Mouse (Mus musculus): ENCODE data around the gene Prss45.

Gene Prss45

DNA sequence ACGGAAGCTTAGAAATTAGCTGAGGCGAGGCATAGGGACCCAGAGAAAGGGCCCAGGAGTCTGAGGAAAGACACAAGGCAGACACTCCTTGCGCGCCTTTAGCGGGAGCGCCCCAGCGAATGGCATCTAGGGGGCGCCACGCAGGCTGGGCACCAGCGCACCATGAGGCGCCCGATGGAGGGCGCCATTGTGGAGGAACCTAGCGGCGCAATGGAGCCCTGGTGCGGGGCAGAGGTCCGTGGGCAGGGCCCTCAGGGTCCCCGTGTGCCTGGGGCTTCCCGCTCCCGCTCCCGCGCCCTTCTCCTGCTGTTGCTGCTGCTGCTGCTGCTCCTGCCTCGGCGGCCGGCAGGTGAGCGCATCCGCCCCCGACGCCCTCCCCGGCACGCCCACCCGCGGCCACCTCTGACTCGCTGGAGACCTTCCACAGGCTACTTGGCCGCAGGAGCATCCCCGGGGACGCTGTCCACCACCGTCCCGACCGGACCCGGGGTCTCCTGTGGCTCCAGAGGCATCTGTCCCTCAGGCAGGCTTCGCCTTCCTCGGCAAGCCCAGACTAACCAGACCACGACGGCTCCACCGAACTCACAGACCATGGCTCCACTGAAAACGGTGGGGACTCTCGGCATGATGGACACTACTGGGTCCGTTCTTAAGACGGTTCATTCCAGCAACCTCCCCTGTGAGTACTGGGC is 23.5 kb downstream of the Prss45 start, which contains the start of gene Prss50:
Gene Prss50 (plus strand): TSS at position 187 of the 692 bp plus-strand sequence.
- DNase-seq (ENCODE audit: low read depth): no peak

DNA sequence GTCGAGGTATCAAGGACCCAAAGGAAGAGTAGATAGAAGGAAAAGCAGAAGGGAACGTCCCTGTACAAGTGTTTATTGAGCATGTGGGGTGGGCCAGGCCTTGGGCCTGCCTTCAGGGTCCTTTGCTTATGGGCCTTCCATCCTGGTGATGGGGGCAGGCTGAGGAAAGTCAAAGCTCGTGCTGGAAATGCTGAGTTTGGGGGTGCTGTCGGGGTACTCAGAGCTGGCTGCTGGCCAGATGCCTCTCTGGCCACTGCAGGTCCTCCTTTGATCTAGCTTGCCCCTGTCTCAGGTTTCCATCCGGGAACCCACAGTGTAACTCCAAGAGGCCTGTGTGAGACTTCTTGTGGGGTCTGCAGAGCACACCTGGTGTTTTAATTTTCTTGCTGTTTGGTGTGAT is 24.1 kb downstream of the Prss45 start:
- DNase-seq (ENCODE audit: low read depth): no peak

DNA sequence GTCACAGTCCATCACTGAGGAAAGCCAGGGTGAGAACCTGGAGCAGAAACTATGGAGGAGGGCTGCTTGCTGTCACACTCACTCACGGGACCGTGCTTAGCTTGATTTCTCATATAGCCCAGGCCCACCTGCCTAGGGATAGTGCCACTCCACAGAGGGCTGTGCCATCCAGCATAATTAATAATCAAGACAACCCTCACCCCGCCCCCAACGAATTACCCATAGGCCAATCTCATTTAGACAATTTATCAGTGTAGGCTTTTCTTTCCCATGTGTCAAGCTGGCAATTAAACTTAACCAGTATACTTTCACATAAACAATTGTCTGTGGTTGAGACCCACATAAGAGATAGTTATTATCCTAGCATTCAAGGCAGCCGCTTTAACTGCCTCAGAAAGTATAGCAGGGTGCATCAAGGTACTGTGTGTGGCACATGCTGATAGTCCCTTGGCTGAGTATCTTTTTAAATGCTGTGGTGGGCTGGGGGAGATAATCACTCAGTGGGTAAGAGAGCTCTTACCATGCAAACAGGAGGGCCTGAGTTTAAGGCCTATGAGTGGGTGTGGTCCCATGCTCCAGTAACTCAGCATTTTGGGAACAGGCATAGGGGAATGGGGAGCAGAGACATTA is 24.7 kb downstream of the Prss45 start:
- DNase-seq (ENCODE audit: low read depth): no peak

DNA sequence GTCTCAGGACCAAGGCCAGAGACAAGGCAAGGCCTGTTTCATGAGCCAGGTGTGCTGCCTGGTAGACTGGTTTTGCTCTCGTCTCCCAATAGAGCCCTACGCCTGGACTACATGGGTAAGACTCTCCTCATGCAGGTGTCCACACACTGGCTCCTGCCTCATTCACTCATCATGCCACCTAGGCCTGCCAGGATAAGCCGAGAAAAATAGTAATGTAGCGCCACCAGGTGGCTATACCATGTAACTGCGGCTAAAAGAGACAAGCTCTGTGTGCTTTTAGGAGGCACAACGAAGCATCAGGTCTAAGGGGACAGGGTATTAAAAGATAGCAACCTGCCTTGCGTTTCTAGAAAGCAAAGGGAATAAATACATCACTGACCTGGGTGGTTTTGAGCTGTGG is 36.6 kb downstream of the Prss45 start:
- no peak for DNase-seq (ENCODE audit: low read depth)

DNA sequence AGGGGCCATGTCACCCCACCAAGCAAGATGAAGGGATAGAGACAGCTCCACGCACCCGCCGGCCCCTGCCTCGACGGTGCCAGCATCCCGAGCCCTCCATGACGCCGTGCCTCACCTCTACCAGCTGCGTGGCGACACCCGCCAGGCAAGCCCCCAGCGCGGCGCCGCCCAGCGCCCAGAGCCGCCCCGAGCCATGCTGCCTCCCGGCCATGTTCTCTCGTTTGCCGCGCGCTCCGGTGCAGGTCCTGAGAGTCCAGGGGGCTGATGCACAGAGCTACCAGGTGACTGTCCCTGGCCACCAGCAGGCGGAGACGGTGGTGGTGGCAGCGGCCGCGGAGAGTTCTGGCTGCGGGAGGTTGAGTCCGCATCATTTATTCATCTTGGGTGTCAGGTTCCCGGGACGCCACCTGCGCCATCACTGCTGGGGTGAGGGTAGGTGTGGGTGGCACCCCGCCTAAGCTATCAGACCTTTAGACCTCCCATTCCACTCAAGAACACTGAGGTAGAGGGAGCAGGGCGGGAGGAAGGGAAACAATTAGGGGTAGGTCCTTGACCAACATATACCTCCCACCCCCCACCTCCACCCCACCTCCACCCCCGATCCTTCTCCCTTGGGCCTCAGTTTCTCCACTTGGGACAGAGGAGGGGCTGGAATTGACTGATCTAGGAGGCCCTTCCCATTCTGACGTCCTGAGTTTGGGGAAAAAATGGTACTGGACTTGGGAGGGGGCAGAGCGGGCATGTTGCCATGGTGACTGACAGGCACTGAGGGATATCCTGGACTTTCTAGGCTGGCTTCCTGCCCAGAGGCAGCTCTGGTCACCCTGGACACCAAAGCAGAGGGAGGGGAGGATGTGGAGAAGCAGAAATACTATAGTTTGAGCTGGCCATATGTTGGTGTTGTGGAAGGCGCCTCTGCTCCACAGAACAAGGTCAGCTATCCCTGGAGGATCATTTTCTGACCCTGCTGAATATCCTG is 39.6 kb downstream of the Prss45 start:
- DNase-seq (ENCODE audit: low read depth): no peak

DNA sequence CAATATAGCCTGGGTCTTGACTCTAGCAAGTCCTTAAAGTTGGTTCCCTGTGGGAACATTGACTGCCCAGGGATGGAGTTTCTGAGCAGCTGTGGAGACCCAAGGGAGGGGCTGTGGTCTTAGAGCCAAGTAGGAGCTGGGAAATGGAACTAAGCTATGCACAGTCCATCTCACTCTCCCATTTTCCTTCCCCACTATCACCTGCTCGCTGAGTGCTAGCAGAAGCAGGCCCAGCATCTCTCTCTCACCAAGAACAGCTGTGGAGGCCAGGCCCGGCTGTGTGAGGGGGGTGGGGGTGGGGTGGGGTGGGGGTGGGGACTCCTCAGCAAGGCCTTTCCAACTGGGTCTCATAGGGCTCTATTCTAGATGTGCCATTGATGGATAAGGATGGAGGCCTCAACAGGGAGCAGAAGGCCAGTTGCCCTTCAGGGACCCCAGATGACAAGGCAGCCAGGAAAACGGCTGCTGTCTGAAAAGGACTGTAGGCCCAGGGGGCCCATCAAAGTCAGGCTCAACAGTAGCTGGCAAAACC is 40.3 kb downstream of the Prss45 start:
- DNase-seq (ENCODE audit: low read depth): no peak

DNA sequence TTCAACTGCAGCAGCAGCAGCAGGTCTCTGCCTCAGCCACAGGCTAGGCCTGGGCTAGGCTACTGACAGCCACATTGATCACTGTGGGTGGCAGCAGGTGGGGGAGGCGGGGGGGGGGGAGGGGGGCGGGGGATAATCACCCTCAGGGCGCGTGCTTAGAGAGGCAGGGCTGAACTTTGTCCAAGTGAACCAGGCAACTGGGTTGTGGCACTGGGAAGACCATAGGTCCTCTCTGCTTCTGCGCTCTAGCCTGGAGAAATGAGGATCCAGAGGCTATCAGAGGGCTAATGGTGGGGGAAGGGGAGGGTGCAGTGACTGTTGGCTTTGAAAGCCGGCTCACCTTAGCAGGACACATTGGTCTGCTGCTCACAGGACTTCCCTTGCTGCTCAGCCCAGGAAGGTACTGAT is 40.9 kb downstream of the Prss45 start:
- no peak for DNase-seq (ENCODE audit: low read depth)

DNA sequence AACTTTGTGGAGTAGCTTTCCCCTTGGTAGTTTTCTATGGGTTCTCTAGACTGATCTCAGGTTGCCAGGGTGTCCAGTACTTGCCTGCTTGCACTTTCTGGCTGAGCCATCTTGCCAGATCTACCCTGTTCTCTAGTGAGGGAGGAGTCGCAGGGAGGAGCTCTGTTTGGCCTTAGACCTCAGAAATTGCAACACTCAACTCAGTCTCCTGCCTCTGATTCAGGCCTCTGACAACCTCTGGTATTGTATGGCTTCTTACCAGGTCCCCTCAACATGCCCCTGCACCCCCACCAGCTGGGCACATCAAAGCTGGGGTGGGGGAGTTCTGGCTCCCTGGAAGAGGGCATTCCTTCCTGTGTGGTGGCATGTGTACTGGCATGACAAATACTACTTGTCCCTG is 43.0 kb downstream of the Prss45 start:
- peak; percentile 55 for DNase-seq (ENCODE audit: low read depth)

DNA sequence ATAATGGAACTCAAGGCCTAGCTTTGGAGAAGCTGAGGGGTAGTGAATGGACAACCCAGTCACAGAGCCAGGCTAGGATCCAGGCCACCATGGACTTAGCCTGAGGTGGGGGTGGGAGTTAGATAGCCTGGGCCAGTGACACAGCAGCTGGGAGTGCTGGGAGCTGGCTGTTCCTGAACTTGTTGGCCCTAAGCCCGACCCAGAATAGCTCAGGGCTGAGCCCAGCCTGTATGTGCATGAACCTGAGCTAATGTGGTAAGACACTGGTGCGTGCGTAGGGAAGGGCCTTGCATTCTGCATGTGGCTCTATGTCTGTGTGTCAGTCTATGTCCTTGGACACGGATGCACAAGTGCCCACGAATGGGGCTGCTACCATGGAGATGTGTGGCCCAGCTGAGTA is 43.5 kb downstream of the Prss45 start:
- peak; percentile 84 for DNase-seq (ENCODE audit: low read depth)

DNA sequence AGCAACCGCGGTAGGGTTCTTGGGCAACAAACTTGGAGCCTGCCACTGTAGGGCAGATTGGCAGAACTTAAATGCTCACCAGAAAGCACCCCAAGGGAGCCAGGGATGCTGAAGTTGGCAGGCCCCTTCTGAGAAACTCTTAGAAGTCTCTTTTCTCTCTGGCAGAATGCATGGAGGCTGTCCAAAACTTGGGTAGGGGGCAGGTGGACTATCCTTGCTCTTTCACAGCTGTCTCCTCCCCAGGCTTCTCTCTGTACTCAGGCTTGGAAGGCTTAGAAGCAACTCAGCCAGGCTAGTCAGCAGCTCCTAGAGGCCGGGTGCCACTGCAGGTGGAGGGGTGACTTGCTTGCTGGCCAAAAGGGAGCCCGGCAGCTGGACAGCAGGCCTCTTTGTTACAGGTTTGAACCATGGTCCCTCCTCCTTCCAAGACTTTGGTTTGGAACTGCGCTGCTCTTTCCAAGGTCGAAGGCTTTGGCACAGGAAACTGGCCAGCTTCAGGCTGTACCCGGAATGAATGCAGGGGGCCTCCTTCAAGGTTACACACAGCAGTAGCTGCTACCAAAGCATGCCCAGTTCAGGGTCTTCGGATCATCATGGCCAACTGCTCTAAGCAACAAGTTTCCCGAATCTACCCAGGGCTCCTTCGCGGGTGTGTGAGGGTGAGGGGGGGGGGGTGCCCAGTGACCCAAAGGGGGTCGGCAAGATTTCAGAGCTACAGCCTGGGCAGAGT is 45.0 kb downstream of the Prss45 start, which contains the start of gene Als2cl:
Gene Als2cl (plus strand): TSS at position 680 of the 730 bp plus-strand sequence.
- DNase-seq (ENCODE audit: low read depth): peak; percentile 72

DNA sequence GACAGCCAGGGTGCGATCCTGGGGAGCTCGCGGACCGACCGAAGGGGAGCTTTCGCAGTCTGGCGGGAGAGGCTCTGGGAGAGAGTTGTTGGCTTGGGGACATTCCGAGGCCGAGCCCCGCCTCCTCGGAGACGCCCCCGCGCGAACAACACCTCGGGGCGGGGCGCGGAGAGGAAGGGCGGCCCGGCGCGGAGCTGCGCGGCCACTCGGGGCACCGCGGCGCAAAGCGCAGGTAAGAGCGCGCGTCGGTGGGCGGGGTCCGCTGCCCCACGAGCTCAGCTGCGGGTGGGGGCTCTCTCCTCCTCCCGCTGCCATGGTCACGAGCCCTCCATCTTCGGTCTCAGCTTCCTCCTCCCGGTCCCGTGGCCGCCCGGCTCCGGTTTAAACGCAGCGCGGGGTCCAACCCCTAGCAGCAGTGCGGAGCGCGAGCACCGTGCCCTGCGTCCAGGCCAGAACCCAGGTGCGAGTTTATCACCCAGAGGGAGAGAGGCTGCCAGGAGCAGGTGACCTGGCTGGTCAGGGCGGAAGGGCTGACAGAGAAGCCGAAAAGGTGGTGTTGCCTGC is 45.7 kb downstream of the Prss45 start, which contains the start of gene Tmie:
Gene Tmie (minus strand): TSS at position 116 of the 564 bp plus-strand sequence.
- no peak for DNase-seq (ENCODE audit: low read depth)

DNA sequence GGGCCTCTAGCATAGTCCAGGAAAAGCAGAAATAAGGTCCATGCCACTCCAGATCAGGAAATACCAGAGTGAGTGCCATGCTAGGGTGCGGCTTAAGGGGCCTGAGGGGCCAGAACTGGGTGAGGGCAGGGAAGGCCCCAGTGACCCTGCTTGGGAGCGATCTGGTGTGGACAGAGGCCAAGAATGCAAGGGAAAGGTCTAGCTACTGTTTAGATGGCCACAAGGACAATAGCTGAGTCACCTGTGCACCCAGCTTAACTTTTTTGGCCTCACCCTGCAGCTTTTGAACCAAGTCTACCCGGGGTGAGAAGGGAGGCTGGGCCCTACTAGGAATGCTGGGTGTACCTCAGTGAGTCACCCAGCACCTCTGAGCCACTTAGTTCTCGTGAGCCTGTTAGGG is 46.4 kb downstream of the Prss45 start:
- DNase-seq (ENCODE audit: low read depth): no peak

DNA sequence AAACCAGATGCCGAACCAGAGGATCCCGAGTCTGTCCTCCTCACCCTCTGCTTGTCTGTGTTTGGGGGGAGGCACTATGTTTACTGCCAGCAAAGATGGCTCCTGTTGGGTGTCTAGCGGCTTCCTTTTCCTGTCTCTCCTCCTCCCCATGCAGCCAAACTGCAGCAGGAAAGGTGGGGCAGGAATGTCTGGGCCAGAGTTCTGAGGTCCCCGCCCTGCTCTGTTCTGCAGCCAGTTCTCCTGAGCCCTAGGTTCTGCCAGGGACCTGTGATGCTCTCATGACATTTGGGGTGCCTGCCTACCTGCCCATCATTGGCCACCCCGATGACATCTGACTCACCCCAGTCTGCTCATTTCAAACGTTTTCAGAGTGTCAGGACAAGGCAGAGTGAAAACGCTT is 47.6 kb downstream of the Prss45 start:
- no peak for DNase-seq (ENCODE audit: low read depth)

DNA sequence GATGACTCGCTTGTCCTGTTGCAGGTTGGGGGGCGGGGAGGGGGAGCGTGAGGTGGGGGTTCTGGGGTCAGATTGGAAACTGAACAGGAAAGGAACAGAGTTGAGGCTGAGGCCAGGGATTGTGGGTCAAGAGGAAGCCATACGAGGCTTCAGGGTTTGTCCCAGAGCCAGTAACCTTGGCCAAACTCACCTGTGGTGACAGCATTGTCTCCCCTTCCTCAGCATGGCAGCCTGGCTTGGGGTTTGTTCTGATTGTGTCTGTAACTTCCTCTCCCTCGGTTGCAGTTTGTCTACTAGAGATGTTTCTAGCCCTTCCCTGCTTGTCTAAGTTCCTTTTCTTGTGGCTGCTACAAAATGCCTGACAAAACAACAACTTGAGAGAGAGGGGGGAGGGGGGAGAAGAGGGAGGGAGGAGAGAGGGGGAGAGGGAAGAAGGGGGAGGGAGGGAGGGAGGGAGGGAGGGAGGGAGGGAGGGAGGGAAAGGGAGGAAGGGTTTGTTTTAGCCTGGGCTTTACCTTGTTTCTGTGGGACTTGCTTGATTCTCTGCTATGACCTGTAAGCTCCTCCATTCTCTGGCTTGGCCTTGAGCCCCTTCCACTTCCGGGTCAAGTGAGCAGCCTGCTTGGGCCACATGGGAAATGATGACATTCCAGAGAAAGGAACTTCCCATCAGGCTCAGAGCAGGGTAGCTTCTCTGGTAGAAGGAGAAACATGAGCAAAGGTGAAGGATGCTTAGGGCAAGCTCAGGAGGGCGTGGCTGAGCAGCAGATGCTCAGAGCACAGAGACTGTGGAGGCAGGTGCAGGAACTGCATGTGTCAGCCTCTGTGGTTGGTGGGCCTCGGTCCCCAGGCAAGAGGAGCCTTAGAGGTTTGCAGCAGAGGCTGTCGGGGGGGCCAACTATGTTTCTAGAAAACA is 53.3 kb downstream of the Prss45 start:
- no peak for DNase-seq (ENCODE audit: low read depth)

DNA sequence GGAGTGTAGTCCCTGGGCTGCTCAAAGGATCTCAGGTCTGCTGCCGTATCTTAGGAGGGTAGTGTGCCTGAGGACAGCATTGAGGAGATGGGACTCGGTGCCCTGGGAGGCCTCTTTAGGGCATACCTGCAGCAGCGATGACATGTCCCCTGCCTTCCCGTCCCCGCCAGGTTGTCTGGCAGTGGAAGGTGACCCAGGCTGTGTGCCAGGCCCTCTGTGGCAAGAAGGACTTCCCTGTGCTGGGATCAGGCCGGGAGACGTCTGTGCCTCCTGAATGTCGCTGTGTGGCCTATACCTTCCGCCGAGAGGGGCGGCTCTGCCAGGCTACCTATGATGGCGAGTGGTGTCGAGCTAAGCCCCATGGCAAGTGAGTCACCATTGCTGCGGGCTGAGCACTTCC is 54.5 kb downstream of the Prss45 start:
- no peak for DNase-seq (ENCODE audit: low read depth)

DNA sequence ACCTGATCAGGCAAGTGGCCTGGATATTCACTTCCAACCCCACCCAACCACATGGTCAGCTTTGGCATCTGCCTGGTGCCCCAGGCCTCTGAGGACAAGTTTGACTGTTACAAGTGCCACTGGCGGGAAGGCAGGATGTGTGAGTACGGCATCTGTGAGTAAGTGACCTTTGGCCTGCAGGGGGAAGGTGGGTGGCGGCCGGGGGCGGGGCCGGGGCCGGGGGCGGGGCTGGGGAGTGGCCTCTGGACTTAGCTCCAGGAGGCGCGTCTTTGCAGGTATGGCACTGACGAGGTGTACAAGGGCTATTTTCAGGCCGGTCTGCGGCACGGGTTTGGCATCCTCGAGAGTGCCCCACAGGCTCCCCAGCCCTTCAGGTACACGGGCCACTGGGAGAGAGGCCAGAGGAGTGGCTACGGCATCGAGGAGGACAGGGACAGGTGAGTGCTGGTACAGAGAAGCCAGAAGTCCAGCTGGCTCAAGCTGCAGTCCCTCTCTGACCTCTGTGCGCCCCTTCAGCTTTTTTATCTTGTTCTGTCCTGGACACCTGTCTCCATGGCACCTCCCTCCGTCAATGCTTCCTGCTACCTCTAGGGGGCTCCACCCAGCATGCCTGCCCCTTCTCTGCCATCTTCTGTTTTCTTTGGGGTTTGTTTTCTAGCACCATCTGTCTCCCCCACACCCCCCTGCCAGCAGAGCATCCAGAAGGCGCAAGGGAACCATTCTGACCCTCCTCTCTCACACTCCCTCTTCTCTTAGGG is 55.8 kb downstream of the Prss45 start:
- DNase-seq (ENCODE audit: low read depth): no peak
